Mouse (Mus musculus): ENCODE measurements at regions not wholly inside any gene's neighbourhood (a gene's known extent, or its start where the extent isn't known, plus 50 kb on each side); places are given as distances from the start of the nearest gene placed in this dataset.

DNA sequence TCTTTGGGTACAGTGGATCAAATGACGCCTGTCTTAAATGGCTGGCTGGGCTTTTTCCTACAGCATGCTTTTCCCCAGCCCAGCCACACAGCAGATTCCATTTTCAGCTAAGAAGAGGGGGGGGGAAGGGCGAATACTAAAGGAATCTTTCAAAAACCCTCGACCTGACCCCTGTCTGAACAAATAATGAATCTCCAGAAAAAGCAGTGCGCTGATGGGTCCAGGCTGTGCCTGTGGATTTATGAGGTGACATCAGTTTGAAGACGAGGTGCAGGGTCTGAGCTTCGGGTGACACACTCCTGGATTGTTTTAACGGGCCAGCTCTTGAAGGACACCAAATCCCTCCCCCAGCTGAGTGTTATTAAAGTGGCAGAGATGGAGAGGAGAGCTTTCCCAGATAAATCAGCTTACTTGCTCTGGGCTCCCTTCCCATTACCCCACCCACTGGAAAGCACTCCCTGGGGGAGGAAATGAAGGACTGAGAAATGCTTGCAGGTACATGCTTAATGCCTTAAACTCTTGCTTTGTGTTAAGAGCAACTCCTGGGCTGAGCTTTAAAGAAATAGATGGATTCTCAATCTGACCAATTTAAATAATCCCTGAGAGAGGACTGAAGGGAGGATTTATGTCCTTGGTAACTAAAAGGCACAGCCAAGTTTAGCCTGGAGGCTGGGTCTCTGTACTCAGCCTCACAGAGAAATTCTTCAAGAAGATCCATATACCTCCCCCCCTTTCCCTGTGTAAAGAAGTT, 348.0 kb upstream of the Tnp1 start:
- intact Hi-C loops (cut with DNase I): no loop called here

DNA sequence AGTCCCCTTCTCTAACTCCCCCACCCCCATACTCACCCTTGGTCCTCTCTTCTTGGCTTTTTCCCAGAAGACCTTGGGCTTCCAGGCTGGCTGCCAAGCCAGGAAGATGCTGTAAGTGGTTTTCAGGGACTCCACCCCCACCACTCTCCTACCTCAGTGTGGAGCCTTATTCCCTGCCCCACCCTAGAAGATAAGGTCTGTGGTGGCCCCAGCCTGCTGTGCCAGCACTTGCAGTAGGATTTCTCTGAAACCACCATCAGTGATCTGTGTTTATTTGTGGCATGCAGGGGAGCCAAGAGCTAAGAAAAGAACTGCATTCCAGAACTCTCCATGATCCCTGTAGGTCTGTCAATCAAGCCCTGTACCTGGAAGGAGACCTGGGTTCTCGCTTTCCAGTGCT, 346.4 kb upstream of the Tnp1 start:
- intact Hi-C loops (cut with DNase I): no loop called here

DNA sequence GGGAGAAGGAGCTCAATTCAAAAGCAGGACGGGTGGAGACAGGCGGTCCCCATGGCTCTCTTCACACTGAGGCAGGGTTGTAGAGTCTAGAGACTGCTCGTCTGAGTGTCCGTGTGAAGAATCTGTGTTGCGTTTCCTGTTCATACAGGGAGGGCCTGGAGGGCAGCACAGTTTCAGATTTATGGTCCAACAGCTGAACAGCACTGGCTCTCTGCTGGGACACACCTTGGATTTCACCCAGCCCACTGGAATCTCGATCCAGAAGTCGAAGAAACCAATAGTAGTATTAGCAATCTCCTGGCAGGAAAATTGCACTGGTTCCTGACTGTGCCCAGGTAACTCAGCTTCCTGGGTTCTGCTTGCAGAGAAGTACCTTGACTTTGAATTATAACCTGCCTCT, 345.6 kb upstream of the Tnp1 start:
- intact Hi-C loops (cut with DNase I): no loop called here

DNA sequence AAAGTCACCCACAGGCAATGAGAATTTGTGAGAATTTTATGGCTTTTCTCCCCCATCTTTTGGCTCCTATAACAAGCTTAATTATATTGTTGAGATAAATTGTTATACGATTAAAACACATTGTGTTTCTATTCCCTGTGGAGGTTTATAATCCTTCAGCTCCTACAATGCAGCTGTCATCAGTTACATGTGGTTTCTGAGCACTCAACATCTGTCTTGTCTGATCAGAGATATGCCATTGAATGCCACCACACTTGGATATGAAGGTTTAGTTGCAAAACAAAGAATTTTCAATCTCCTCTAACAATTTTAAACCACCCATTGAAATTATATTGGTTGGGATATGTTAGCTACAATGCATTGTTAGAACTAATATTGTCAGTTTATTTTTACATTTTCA, 338.7 kb upstream of the Tnp1 start:
- intact Hi-C loops (cut with DNase I): no loop called here

DNA sequence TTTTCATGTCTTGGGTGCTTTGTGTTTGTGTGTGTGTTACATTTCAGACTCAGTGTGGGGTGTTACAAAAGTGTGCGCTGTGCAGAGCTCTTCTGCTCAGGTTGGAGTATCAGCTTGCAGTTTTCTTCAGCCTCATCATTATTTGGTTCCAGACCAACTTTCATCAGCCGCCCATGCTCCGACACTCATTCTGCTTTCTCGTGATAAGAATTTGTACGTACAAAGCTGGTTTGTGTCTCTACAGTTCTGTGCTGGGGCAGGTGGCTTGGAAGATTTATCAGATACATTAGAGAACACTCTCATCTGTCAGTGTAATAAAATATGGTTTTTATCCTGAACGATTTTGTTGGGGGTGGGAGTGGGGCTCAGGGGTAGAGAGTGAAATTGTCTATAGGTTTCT, 332.8 kb upstream of the Tnp1 start:
- intact Hi-C loops (cut with DNase I): no loop called here

DNA sequence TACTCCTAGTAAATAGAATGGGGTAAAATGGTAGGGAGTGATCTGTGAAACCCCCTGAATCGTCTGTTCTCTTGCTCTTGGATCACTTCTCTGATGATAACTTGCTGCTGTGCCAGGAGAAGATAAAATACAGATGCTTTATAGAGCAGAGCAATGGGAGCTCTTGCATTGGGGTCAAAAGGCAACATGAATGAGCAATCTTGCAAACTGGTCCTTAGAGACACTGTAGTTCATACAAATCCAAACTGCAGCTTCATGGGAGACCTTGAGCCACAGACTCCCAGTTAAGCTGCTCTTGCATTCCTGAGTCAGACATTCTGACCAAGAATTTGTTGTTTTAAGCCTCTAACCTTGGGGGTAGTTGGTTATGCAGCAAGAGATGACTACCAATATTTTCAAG, 328.9 kb upstream of the Tnp1 start:
- intact Hi-C loops (cut with DNase I): no loop called here

DNA sequence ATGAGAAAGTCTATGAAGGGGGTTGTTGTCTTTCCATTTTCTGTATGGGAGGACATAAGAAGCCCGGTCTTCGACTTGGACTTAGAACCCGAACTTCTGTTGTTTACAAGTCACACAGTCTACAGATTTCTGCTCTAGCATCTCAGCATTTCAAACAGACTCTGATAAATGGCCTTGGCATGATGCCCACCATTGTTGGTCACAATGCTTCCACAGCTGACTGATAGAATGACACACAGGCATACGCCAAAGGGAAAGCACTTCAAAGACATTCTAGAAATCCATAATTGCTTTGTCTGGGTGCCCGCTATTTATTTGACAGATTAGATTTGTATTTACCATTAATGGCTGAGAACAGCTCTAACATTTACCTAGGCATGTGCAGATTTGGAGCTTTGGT, 326.2 kb upstream of the Tnp1 start:
- intact Hi-C loops (cut with DNase I): no loop called here

DNA sequence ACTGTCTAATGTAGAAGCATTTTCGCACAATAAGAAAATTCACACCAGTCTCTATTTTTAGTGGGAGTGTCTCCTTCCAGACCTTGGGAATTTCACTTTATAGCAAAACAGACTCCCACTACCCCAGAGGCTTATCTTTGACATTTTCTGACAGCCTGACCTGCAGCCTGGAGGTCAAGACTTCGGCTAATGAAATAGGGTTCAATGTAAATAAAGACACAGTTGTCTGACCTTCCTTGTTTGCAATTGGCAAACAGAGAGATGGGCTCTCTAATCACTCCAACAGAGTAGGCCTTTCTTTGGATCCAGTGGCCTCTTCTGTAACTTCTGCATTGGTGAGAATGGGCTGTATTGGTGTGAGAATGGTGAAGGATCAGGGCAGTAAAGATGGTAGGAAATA, 321.7 kb upstream of the Tnp1 start:
- intact Hi-C loops (cut with DNase I): loop anchor here (10.0 kb wide), 1 partner anchor 127 kb away; no protein-coding TSS in a partner anchor

DNA sequence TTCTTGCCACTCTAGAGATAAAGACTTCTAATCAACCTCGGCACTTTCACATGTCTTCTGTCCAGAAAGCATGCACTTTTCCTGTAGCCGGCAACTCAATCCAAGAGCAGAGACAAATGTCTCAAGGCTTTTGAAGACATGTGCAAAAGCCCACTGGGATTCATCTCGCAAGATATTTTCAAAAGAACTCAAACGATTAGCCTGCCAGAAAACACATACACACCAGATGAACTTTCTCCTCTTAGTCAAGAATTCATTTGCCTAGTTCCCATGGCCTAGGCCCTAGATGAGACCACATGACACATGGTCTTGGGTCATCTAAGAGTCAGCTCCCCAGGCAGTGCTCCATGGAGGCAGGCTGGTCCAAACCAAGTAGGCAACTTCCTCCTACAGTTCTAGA, 293.8 kb upstream of the Tnp1 start:
- intact Hi-C loops (cut with DNase I): no loop called here

DNA sequence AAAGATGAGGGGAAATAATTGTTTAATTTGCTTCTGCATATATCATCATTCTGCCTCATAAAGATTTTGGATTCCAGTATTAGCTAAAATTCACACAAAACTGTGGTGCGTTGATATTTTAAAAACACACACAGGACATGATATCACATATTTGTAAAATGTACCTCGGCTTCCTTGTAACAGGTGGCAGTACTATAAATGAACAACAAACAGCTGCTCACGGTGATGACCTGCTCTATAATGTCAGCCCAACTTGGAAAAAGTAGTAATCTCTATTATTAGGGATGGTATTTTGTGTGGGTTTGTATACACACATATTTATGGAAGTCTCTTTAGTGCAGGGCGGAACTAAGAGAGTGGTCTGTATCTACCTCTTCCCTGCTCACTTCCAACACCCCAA, 292.7 kb upstream of the Tnp1 start:
- intact Hi-C loops (cut with DNase I): no loop called here

DNA sequence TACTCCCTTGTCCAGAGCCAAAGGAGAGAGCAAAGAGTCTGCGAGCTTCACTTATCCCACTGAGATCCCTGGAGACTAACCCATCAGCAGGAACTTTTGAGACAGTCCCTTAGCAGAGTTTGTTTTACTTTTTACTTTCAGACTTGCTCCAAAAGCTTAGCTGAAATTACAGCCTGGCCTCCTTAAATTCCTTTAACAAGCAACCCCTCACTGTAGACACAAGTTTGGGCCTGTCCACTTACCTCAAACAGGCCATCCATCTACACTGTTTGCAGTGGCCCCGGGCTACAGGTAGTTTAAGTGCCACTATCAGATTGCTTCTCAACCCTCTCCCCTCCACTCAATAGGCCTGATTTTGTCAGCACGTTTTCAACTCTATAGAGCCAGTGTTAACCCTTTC, 291.5 kb upstream of the Tnp1 start:
- intact Hi-C loops (cut with DNase I): no loop called here

DNA sequence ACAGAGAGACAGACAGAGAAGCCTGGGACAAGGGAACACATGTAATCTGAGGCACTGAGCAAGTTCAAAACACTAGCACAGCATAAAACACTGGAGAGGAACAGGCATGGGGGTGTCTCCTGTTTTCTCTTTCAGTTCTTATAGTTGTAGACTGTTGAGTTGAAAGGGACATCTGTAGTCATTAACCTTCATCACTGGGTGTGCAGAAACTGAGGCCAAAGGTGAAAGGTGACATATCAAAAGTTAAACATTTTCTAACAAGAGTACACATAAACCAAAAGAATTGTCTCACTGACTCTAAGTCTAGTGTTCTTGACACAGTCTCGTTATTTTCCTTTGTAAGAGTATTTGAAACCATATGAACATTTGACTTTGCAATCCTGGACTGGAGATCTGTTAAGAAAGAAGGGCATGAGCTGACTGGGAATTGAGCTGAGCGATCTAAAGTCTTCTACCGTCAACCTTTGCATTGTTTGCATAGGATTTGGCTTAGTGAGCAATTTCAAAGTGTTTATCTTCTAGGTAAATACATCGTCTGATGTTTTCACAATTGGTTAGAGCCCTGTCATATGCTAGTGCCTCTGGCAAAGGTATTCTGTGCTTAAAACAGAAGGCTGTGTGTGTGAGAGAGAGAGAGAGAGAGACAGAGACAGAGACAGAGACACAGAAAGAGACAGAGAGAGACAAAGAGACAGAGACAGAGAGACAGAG, 284.4 kb upstream of the Tnp1 start:
- intact Hi-C loops (cut with DNase I): no loop called here

DNA sequence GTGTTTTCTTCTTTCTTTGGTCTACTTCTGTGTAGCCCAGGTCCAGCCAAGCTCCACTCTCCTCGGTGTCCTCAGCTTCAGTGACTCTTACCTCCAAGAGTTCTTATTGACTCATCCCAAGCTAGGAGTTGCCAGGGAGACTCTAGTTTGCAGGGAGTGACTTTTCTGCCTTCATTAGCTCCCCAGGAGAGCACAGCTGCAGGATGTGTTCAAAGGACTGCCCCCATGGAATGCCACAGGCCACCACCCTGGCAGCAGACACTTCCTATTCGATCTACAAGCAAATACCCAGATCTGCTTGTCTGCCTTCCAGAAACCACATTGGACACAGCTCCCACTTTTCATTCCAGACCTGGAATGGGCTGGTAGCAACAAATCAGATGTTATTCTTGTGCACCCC, 269.6 kb upstream of the Tnp1 start:
- intact Hi-C loops (cut with DNase I): no loop called here

DNA sequence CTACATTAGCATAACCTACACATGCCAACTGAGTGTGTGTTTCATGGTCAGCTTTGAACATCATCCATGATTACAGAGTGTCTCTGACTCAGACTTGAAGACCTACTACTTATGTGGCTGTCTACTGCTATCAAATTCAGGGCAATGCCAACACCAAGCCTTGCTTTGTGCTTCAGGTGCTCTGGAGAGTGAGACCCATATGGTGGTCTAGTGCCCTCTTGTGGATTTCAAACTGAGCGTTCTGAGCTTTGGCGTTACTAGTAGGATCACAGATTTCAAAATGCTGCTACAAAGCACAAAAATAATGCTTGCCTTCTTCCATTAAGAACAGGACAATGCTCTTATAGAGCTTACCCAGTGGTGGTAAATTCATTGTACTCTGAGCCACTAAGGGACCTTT, 258.8 kb upstream of the Tnp1 start:
- intact Hi-C loops (cut with DNase I): loop anchor here (2.0 kb wide), 2 partner anchors 398 to 552 kb away; no protein-coding TSS in a partner anchor

DNA sequence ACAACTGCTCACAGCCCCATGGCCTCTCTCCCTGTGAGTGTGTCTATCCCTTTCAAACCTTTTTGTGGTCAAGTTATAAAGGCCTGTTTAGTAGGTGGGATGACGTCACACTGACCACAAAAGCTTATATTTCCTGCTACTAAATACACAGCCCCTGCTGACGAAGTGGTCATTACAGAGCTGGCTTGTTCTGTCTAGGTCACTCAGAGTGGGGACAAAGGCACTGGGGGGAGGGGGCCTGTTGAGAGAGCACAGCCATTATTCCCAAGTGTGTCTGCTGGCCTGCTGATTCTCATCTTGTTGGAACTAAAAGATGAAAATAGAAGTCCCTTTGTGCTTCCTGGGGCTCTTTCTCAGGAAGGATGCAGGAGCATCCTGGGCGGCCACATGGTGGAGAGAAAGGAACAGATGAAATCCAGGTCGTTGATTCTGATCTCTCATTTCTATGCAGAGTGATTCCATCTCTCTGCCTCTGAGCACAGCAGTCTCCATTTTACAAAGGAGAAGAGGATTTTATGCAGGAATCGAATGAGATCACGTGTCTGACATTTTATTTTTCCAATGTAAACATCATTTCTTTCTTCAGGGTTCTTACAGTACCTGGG, 255.2 kb upstream of the Tnp1 start:
- intact Hi-C loops (cut with DNase I): no loop called here

DNA sequence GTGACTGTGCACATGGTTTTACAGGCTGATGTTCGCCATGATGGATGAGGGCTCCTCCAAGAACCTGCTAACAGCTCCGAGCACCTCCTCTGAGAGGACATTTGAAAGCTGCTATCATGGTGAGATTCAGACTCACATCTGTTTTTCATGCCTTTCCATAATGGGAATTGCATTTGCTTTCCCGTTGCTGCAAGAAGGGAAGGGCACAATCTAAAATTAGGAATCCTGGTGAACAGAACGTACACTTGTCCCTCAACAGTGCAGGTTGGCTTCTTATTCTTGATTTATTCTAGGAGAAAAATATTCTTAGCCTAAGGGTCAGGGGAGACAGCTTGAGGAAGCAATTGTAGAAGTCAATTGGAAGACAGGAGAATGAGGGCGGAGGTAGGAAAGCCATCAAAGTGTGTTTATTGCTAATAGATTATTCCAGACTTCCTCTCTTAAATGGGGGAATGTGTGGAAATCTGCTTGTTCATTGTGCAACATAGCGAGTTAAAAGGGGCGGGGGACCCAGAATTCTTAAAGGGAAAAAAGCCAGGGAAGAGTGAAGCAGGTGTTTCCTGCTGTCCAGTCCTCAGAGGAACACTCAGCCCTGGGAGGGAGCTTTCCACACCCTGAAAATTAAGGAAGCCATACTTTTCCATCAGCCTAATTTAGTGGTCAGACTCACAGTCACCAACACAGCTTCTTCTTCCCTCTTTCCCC, 253.5 kb upstream of the Tnp1 start:
- intact Hi-C loops (cut with DNase I): no loop called here

DNA sequence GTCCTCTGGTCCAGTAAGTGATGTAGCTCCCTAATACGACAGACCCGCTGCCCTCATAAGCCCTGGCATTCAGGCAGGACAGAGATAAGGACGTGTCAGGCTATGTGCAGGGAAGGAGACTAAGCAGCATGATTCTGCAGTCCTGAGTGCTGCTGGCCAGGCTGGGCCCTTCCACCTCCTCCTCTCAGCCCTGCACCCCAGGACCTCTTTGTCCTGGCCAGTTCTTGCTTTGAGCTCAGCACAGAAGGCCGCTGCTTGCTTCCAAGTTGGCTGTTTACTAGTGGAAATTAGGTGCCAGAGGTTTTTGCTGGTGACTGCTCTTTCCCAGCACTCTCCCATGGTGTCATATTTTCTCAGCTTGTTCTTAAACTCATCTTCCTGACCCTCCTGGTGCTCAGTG, 249.3 kb upstream of the Tnp1 start:
- intact Hi-C loops (cut with DNase I): no loop called here

DNA sequence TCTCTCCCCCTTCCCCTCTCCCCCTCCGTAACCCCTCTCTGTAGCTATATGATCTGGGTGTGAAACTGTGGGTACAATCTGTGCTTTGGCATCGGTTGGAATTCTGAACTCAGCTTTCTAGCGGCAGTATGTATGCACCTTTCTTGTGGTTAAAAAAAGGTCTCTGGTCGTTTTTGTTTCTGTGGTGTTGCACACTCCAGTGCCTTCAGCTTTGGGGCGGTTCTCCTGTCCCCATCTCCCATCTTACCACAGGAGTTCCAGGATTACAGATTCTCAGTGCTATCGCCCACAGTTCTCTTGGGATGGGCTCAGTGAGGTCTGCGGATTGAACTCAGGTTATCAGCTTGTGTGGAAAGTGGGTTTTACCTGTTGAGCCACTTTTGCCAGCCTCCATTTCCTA, 248.5 kb upstream of the Tnp1 start:
- intact Hi-C loops (cut with DNase I): no loop called here

DNA sequence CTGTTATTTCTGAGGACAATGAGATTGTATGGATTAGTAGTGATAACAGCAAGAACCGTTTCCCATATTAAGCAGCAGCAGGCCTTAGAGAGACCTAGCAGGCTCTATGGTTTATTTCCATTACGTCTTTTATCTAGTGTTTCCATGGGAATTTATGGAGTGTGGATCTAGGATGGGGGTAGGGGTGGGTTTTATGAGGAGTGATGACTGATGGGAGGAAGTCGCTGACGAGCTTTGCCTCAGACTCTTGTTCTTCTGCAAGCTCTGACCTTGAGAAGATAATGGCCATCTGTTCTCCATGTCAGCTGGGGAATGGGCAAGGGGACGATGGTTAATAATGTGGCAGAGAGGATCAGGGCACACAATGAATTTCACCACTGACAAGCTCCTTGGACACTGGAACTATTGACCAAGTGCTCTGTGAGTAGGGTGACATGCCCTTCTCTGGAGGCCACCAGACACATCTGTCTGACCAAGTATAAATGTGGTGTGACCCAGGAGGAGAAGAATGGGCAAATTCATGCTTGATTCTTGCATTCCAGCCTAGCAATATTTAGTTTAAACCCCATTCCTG, 243.9 kb upstream of the Tnp1 start:
- intact Hi-C loops (cut with DNase I): no loop called here

DNA sequence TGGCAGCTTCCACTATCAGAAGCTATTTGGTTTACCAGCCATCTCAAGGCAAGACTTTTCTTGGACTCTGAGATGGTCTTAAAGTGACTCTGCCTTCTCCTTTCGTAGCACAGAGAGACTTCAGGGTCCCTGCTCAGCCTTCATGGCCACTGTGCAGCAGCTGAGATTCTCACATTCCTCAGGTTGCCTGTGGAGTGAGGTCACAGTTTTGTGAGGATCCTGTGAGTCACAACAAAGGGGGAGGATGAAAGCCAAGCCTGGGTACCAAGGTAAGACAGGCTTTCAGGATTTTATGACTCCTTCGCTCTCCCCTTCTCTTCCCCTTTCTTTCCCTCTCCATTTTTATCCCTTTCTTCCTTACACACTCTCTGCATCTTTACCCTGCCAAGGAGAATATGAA, 241.6 kb upstream of the Tnp1 start:
- intact Hi-C loops (cut with DNase I): no loop called here

DNA sequence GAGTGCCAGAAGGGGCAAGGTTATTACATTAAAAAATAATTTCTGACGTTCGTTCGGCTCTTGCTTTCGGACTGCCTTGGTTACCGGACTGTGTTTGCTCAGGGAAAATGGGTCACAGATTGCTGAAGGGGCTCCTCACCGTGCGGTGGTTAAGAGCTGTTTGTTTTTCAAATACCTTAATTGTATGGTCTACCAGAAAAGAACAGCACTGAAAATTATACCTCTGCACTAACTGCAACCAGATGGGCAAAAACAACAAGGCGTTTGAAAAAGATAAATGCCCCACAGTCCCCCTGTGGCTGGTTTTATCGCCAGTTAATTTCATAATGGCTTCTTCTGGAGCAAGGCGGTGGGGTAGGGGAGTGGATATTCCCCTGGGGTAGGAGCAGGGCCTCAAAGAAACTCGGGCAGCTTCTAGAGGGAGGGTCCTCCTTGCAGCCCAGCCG, 236.2 kb upstream of the Tnp1 start:
- intact Hi-C loops (cut with DNase I): no loop called here

DNA sequence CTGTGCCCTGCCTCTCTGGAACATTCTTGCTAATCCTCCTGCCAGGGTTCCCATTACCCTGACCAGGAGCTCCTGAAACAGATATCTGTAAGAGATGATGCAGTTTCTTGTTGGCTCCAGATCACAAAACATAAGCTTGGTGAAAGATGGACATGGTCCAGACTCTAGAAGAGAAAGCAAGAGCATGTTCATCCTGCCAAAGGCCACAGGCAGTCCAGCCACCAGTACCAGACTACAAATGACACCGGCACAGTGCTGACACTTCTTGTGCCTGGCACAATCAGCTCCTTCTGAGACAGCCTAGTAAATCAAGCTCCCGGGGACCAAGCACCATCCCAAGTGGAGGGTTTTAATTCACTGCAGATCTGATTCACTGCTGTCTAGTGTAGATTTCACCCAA, 228.3 kb upstream of the Tnp1 start:
- intact Hi-C loops (cut with DNase I): no loop called here

Data from adrenal gland (tissue).